Mouse (Mus musculus): ENCODE results near the gene Gm45618.

Gm45618 gene

GRCm38 (mm10) chr7:142096701-142097100 lies 23.8 kb downstream of the Gm45618 start:
- CTCF ChIA-PET = interaction anchor here in 2 of 4 experiments (0.6 to 2.1 kb wide), 5 partner anchors 13 to 312 kb away, joined by 3 to 14 read pairs (median 11); no protein-coding TSS in a partner anchor
- POLR2A ChIA-PET = no interaction called here

GRCm38 (mm10) chr7:142095183-142095931 lies 25.2 kb downstream of the Gm45618 start, which contains the start of gene Dusp8:
Gene Dusp8, minus strand, starts transcription at chr7:142095843.
- CTCF ChIA-PET = interaction anchor here in 3 of 4 experiments (0.6 to 1.9 kb wide), 19 partner anchors 10 to 1187 kb away, joined by 3 to 14 read pairs (median 4); no protein-coding TSS in a partner anchor
- POLR2A ChIA-PET = interaction anchor here in 3 of 4 experiments (0.6 to 3.3 kb wide), 29 partner anchors 10 to 727 kb away, joined by 3 to 30 read pairs (median 4); partner anchors contain the start of genes Chid1 (in 1 of the 3), Krtap5-5 (in 1 of the 3), Polr2l (in 1 of the 3) and Tspan4 (in 1 of the 3)

- ChIA-PET POLR2A (interaction anchor here in 3 of 4 experiments (0.6 to 3.3 kb wide), 17 partner anchors 10 to 619 kb away, joined by 3 to 30 read pairs (median 5); partner anchors contain the start of genes Polr2l (in 1 of the 3) and Tspan4 (in 1 of the 3)), CTCF (interaction anchor here in 3 of 4 experiments (0.6 to 1.9 kb wide), 11 partner anchors 10 to 517 kb away, joined by 3 to 9 read pairs (median 4); no protein-coding TSS in a partner anchor)
Observed at GRCm38 (mm10) chr7:142094301-142095143, 26.0 kb downstream of the Gm45618 start.

GRCm38 (mm10) chr7:142093696-142094240 lies 26.8 kb downstream of the Gm45618 start:
- ChIA-PET CTCF (interaction anchor here in 3 of 4 experiments (0.6 to 1.2 kb wide), 4 partner anchors 10 to 337 kb away, joined by 3 to 4 read pairs (median 3); no protein-coding TSS in a partner anchor), POLR2A (interaction anchor here in 2 of 4 experiments (1.2 to 3.3 kb wide), 7 partner anchors 9 to 192 kb away, joined by 7 to 30 read pairs (median 10); no protein-coding TSS in a partner anchor)

GRCm38 (mm10) chr7:142092991-142093390 lies 27.5 kb downstream of the Gm45618 start:
- ChIA-PET POLR2A (interaction anchor here in 1 of 4 experiments (3.3 kb wide), 1 partner anchor 9 kb away, joined by 30 read pairs; no protein-coding TSS in a partner anchor), CTCF (no interaction called here)

GRCm38 (mm10) chr7:142091848-142092247 lies 28.7 kb downstream of the Gm45618 start:
- ChIA-PET POLR2A (interaction anchor here in 1 of 4 experiments (0.7 to 1.4 kb wide), 2 partner anchors 9 to 32 kb away, joined by 3 read pairs; no protein-coding TSS in a partner anchor), CTCF (interaction anchor here in 1 of 4 experiments (0.6 kb wide), 1 partner anchor 11 kb away, joined by 3 read pairs; no protein-coding TSS in a partner anchor)

GRCm38 (mm10) chr7:142089648-142090447 lies 30.7 kb downstream of the Gm45618 start:
- ChIA-PET CTCF (interaction anchor here in 2 of 4 experiments (0.6 to 1.1 kb wide), 5 partner anchors 8 to 964 kb away, joined by 3 to 10 read pairs (median 3); no protein-coding TSS in a partner anchor), POLR2A (interaction anchor here in 3 of 4 experiments (0.5 to 1.7 kb wide), 4 partner anchors 8 to 695 kb away, joined by 3 to 10 read pairs (median 4); no protein-coding TSS in a partner anchor)

GRCm38 (mm10) chr7:142088886-142089285 lies 31.6 kb downstream of the Gm45618 start:
- ChIA-PET CTCF (interaction anchor here in 3 of 4 experiments (0.6 to 1.1 kb wide), 3 partner anchors 9 to 136 kb away, joined by 3 to 10 read pairs (median 4); no protein-coding TSS in a partner anchor), POLR2A (interaction anchor here in 2 of 4 experiments (0.6 to 1.7 kb wide), 2 partner anchors 187 to 393 kb away, joined by 3 to 4 read pairs; no protein-coding TSS in a partner anchor)

- POLR2A ChIA-PET = no interaction called here
- CTCF ChIA-PET = interaction anchor here in 2 of 4 experiments (0.7 to 1.8 kb wide), 2 partner anchors 11 to 229 kb away, joined by 6 to 8 read pairs; no protein-coding TSS in a partner anchor
Observed at GRCm38 (mm10) chr7:142087069-142087652, 33.4 kb downstream of the Gm45618 start.

GRCm38 (mm10) chr7:142086159-142086905 lies 34.2 kb downstream of the Gm45618 start:
- POLR2A ChIA-PET = interaction anchor here in 3 of 4 experiments (0.9 to 6.1 kb wide), 3 partner anchors 8 to 9 kb away, joined by 3 to 30 read pairs (median 7); partner anchors contain the start of gene Dusp8 (in 2 of the 3)
- CTCF ChIA-PET = interaction anchor here in 2 of 4 experiments (0.5 to 1.8 kb wide), 2 partner anchors 11 to 331 kb away, joined by 4 to 6 read pairs; no protein-coding TSS in a partner anchor

GRCm38 (mm10) chr7:142084820-142085219 lies 35.7 kb downstream of the Gm45618 start:
- POLR2A ChIA-PET = interaction anchor here in 2 of 4 experiments (0.8 to 6.1 kb wide), 3 partner anchors 10 to 14 kb away, joined by 3 to 30 read pairs (median 7); partner anchors contain the start of gene Dusp8 (in 1 of the 2)
- CTCF ChIA-PET = interaction anchor here in 3 of 4 experiments (0.6 to 2.9 kb wide), 6 partner anchors 10 to 155 kb away, joined by 3 to 11 read pairs (median 4); partner anchors contain the start of gene Dusp8 (in 2 of the 3)

GRCm38 (mm10) chr7:142084395-142084794 lies 36.1 kb downstream of the Gm45618 start:
- ChIA-PET POLR2A (interaction anchor here in 2 of 4 experiments (0.8 to 6.1 kb wide), 3 partner anchors 10 to 13 kb away, joined by 3 to 30 read pairs (median 7); partner anchors contain the start of gene Dusp8 (in 1 of the 2)), CTCF (interaction anchor here in 3 of 4 experiments (0.6 to 2.9 kb wide), 6 partner anchors 11 to 155 kb away, joined by 3 to 11 read pairs (median 4); partner anchors contain the start of gene Dusp8 (in 2 of the 3))

- CTCF ChIA-PET = interaction anchor here (0.6 to 2.9 kb wide), 9 partner anchors 10 to 527 kb away, joined by 3 to 11 read pairs (median 4); no protein-coding TSS in a partner anchor
- POLR2A ChIA-PET = interaction anchor here in 2 of 4 experiments (2.6 to 6.1 kb wide), 2 partner anchors 11 kb away, joined by 7 to 30 read pairs; partner anchors contain the start of gene Dusp8 (in 1 of the 2)
Observed at GRCm38 (mm10) chr7:142083588-142084317, 36.8 kb downstream of the Gm45618 start.

GRCm38 (mm10) chr7:142082607-142083006 lies 37.9 kb downstream of the Gm45618 start:
- ChIA-PET POLR2A (interaction anchor here in 2 of 4 experiments (0.7 to 6.1 kb wide), 5 partner anchors 10 to 54 kb away, joined by 3 to 30 read pairs (median 5); partner anchors contain the start of gene Dusp8 (in 2 of the 2)), CTCF (interaction anchor here (0.5 to 2.9 kb wide), 9 partner anchors 13 to 368 kb away, joined by 3 to 11 read pairs (median 4); partner anchors contain the start of gene Dusp8 (in 2 of the 4))
